Mouse (Mus musculus) heart, embryonic 14.5 days (tissue): ENCODE data around the gene Gskip. TPM values are rescaled to one million over a fixed set of nuclear protein-coding genes. Genes with fewer than 3 reads are reported as not detected.

Source experiments
- ATAC-seq: fragments of 200-750 bp; cut with Nextera tagmentation; 2 replicates; pipeline ENCODE4 v1.8.0; 2017; ENCODE audit warnings: low read depth, moderate TSS enrichment; ENCODE audit not compliant: insufficient number of reproducible peaks, insufficient read depth, low FRiP score
- H3K27ac ChIP-seq, 2 experiments: fragments of 200-500 bp in 1 of 2; fragments of 300-500 bp in 1 of 2; sonication (generic) in 1 of 2; replicated peaks in 1 of 2; 2 replicates each; pipeline ENCODE4 v1.5.1; 2012 to 2014; ENCODE audit warnings: low read depth in 2 of 2, low read length in 2 of 2, control low read depth in 1 of 2, mild to moderate bottlenecking in 1 of 2, mixed read lengths in 1 of 2; ENCODE audit not compliant: control insufficient read depth in 1 of 2, insufficient read depth in 1 of 2
- H3K27me3 ChIP-seq: fragments of 300-500 bp; sonication (generic); 2 replicates; pipeline ENCODE4 v1.6.1; 2014; ENCODE audit warnings: mild to moderate bottlenecking, low read length, control low read depth; ENCODE audit not compliant: control insufficient read depth, insufficient read depth
- H3K36me3 ChIP-seq: fragments of 300-500 bp; sonication (generic); 2 replicates; pipeline ENCODE4 v1.6.1; 2014; ENCODE audit warnings: mild to moderate bottlenecking, control low read depth, low read length, mixed read lengths; ENCODE audit not compliant: control insufficient read depth, insufficient read depth
- H3K4me1 ChIP-seq, 2 experiments: fragments of 200-500 bp in 1 of 2; fragments of 300-500 bp in 1 of 2; sonication (generic) in 1 of 2; 2 replicates each; pipeline ENCODE4 v1.6.1; 2012 to 2014; ENCODE audit warnings: low read length in 2 of 2, control low read depth in 1 of 2, mixed read lengths in 1 of 2; ENCODE audit not compliant: control insufficient read depth in 2 of 2, insufficient read depth in 2 of 2
- H3K4me2 ChIP-seq: fragments of 300-500 bp; sonication (generic); 2 replicates; pipeline ENCODE4 v1.6.1; 2014; ENCODE audit warnings: mild to moderate bottlenecking, low read length
- H3K4me3 ChIP-seq, 2 experiments: fragments of 200-500 bp in 1 of 2; fragments of 300-500 bp in 1 of 2; sonication (generic) in 1 of 2; 2 replicates each; pipeline ENCODE4 v1.5.1; 2012 to 2014; ENCODE audit warnings: low read length in 2 of 2, mild to moderate bottlenecking in 2 of 2, control low read depth in 1 of 2, low read depth in 1 of 2, moderate library complexity in 1 of 2; ENCODE audit not compliant: control insufficient read depth in 1 of 2, insufficient read depth in 1 of 2
- H3K9ac ChIP-seq: fragments of 300-500 bp; sonication (generic); 2 replicates; pipeline ENCODE4 v1.6.1; 2014; ENCODE audit warnings: mild to moderate bottlenecking, low read length
- H3K9me3 ChIP-seq: fragments of 300-500 bp; sonication (generic); 2 replicates; pipeline ENCODE4 v1.6.1; 2016; ENCODE audit warnings: low read length, control low read depth; ENCODE audit not compliant: control insufficient read depth
- WGBS: fragments of 180-500 bp; shearing (Covaris S2); extraction: QIAGEN DNeasy Blood & Tissue Kit; methylation state at CpG from one replicate; pipeline ENCODE4 v1.1.7; 2014; 5-methylcytosine and 5-hydroxymethylcytosine counted together
- polyA plus RNA-seq: library from polyadenylated mRNA; unstranded; fragments of >200 nt; fragmentation: Nextera tagmentation; extraction: Ambion mirVana; gene quantifications from 2 replicates; pipeline ENCODE4 v1.2.1, GENCODE M21; 2014

Gene Gskip
- polyA plus RNA-seq, result 21.3 and 25.4 TPM in 2 replicates

GRCm38 (mm10) chr12:105683933-105684901, at the start of gene Gskip:
Gskip (plus strand) TSS chr12:105684829.
- Histone ChIP-seq H3K4me1 (peaks cover 5 to 19% of the 10 kb centered on the region in 2 experiments), H3K4me3 (peak within 1 kb of the TSS; percentile 81 to 83), H3K36me3 (peaks cover 11% of the 10 kb centered on the region; the same call in 1 of the 2 replicates), H3K9ac (peak within 1 kb of the TSS; percentile 92), H3K27ac (peak within 1 kb of the TSS; percentile 92), H3K9me3 (no peaks in the 10 kb centered on the region), H3K27me3 (no peaks in the 10 kb centered on the region), H3K4me2 (peak within 1 kb of the TSS; percentile 77)
- WGBS, result 2% methylated on average over 40 of the region's 41 CpGs
- peak; percentile 17 for ATAC-seq

GRCm38 (mm10) chr12:105636551-105636950, 48.1 kb upstream of the Gskip start:
- H3K27me3 ChIP-seq, result no peaks in the 10 kb centered on the region
- H3K36me3 ChIP-seq, result peaks cover 94% of the 10 kb centered on the region
- WGBS, result 94% methylated on average over 9 of the region's 9 CpGs
- no peak for ATAC-seq
- H3K9me3 ChIP-seq, result no peaks in the 10 kb centered on the region
- H3K4me3 ChIP-seq, result no peak overlapping the region
- no peaks in the 10 kb centered on the region for H3K4me1 ChIP-seq
- H3K27ac ChIP-seq, result no peak overlapping the region
- H3K9ac ChIP-seq, result no peak overlapping the region
- H3K4me2 ChIP-seq, result no peak overlapping the region

GRCm38 (mm10) chr12:105637554-105637953, 47.1 kb upstream of the Gskip start:
- WGBS, result 78% methylated on average over 4 of the region's 4 CpGs
- H3K4me2 ChIP-seq, result no peak overlapping the region

GRCm38 (mm10) chr12:105642770-105643321, 41.8 kb upstream of the Gskip start:
- no peaks in the 10 kb centered on the region for H3K4me1 ChIP-seq

More at GRCm38 (mm10) chr12:105637554-105637953, 47.1 kb upstream of the Gskip start:
- no peaks in the 10 kb centered on the region for H3K9me3 ChIP-seq
- H3K36me3 ChIP-seq, result peaks cover 98% of the 10 kb centered on the region
- H3K27me3 ChIP-seq, result no peaks in the 10 kb centered on the region
- no peak for ATAC-seq
- H3K4me1 ChIP-seq, result no peaks in the 10 kb centered on the region
- H3K27ac ChIP-seq, result no peak overlapping the region
- no peak overlapping the region for H3K9ac ChIP-seq
- H3K4me3 ChIP-seq, result no peak overlapping the region

GRCm38 (mm10) chr12:105655850-105656249, 28.8 kb upstream of the Gskip start:
- no peak overlapping the region for H3K9ac ChIP-seq

More at GRCm38 (mm10) chr12:105642770-105643321, 41.8 kb upstream of the Gskip start:
- Histone ChIP-seq H3K9me3 (no peaks in the 10 kb centered on the region), H3K9ac (no peak overlapping the region), H3K27ac (no peak overlapping the region), H3K36me3 (peaks cover 100% of the 10 kb centered on the region), H3K4me2 (no peak overlapping the region), H3K4me3 (no peak overlapping the region), H3K27me3 (no peaks in the 10 kb centered on the region)
- ATAC-seq, result no peak
- 95% methylated on average over 11 of the region's 11 CpGs for WGBS

GRCm38 (mm10) chr12:105676274-105676673, 8.4 kb upstream of the Gskip start:
- Histone ChIP-seq H3K27me3 (no peaks in the 10 kb centered on the region), H3K9me3 (no peaks in the 10 kb centered on the region), H3K9ac (no peak overlapping the region), H3K4me3 (no peak overlapping the region), H3K36me3 (peaks cover 36% of the 10 kb centered on the region), H3K4me1 (no peaks in the 10 kb centered on the region), H3K27ac (no peak overlapping the region), H3K4me2 (no peak overlapping the region)
- WGBS, result 84% methylated on average over 8 of the region's 8 CpGs
- no peak for ATAC-seq

More at GRCm38 (mm10) chr12:105655850-105656249, 28.8 kb upstream of the Gskip start:
- Histone ChIP-seq H3K4me3 (no peak overlapping the region), H3K27ac (peak overlapping the region in 1 of 2 experiments; percentile 24; a peak in 1 of 4 replicates), H3K36me3 (peaks cover 92% of the 10 kb centered on the region), H3K27me3 (no peaks in the 10 kb centered on the region), H3K4me2 (peak overlapping the region; percentile 36), H3K9me3 (no peaks in the 10 kb centered on the region), H3K4me1 (peaks cover 0 to 2% of the 10 kb centered on the region in 2 experiments; a peak in 1 of 4 replicates)
- 46% methylated on average over 7 of the region's 7 CpGs for WGBS
- ATAC-seq, result no peak

GRCm38 (mm10) chr12:105678211-105678610, 6.4 kb upstream of the Gskip start:
- Histone ChIP-seq H3K4me3 (no peak overlapping the region), H3K36me3 (peaks cover 28% of the 10 kb centered on the region), H3K4me1 (peaks cover 1 to 5% of the 10 kb centered on the region in 2 experiments; a peak in 2 of 4 replicates), H3K27ac (no peak overlapping the region), H3K9me3 (no peaks in the 10 kb centered on the region), H3K27me3 (no peaks in the 10 kb centered on the region), H3K4me2 (no peak overlapping the region), H3K9ac (no peak overlapping the region)
- whole genome bisulfite sequencing, result 87% methylated on average over 7 of the region's 7 CpGs
- ATAC-seq, result no peak
